Mouse (Mus musculus): ENCODE results near the gene Bpnt1. TPM values are rescaled to one million over a fixed set of nuclear protein-coding genes. Genes with fewer than 3 reads are reported as not detected.
"Not testable (repeated sequence)": the region's sequence is repeated elsewhere in the genome, so short reads cannot be mapped to it uniquely, and the experiment has no call there.

The Bpnt1 gene
- total RNA-seq (2021) = 10 to 100 TPM; 17.8 to 18.1 TPM
- long read RNA-seq, experiment 1, partial matches to known transcripts = 1 of 5 reads
- long read RNA-seq, experiment 1, other reads (novel, unspliced or antisense) = 0 of 5 reads
- long read RNA-seq, experiment 2, partial matches to known transcripts = 3 of 7 reads
- long read RNA-seq, experiment 2, other reads (novel, unspliced or antisense) = 2 of 7 reads

DNA sequence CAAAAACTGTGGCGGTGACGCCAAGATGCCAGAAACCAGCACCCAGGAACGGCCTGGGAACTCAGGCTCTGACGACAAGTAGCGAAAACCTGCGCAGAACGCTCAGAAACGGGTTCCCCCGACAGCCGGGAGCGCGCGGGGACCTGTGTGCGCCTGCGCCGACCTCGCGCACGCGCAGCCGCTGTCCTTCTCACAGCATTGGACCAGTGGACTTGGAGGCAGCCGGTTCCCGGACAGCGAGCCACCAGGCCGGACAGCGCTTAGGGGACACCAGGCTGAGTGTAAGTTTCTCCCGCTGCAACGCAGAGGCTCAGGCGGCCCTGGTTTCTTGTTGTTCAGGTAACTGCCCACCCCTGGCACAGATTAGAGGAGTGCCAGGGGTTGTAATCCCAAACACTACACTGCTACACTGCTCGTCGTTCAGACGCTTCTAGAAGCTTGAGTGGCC, at the start of gene Bpnt1:
Gene Bpnt1, plus strand, starts transcription at position 167 of the 448 bp plus-strand sequence.
- peak; percentile 92 for DNase-seq

DNA sequence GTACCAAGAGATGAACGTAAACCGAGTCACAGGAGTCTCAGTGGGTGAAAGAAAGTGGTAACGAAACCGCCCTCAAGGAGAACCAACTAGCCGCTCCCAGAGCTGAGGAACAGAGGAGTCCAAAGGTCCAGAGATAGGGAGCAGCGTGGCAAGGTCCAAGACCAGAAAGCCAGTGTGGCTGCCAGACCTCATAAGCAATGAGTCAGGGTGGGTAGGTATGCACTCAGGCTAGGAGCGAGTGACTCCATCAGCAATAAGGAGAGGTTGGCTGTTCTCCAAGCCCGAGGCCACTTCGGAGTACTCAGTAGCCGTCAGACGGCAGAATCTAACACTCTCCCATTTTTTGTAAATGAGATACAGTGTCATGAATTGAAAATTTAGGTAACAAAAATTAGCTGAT, 49.1 kb upstream of the Bpnt1 start:
- no peak for DNase-seq

DNA sequence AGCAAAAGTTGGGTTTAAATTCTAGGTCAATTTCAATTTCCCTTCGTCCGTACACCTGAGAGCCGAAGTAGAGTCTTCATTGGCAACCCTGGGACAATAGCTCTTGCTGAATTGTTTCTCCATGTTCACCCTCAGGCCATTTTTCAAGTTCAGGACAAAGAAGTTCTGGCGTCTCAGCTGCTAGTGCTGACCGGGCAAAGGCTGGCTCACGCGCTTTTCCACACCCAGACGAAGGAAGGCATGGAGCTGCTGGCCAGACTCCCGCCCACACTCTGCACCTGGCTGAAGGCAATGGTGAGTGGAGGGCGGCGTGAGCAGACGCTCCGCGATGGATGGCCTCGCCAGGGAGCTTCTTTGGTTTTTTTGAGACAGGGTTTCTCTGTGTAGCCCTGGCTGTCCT, 48.7 kb upstream of the Bpnt1 start:
- DNase-seq = no peak

GRCm38 (mm10) chr1:185284740-185285139, 47.2 kb upstream of the Bpnt1 start:
- DNase-seq = peak; percentile 23

- DNase-seq = no peak
These were observed 46.8 kb upstream of the Bpnt1 start for GRCm38 (mm10) chr1:185285171-185285570.

DNA sequence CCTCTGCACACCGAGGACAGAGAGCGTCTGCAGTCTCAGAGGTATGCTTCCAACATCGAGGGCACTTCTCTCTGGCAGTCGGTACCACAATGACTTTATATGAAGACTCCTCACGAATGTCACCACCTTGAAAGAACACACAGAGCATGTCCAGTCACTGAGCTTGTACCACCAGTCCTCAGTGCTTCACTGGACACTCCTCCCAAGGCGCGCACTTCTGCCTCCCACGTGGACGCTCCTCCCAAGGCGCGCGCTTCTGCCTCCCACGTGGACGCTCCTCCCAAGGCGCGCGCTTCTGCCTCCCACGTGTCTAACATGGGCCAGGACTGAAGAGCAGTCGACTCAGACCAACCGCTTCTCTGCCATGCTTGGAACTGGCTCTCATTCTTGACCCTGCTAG, 44.9 kb upstream of the Bpnt1 start:
- DNase-seq = no peak

DNA sequence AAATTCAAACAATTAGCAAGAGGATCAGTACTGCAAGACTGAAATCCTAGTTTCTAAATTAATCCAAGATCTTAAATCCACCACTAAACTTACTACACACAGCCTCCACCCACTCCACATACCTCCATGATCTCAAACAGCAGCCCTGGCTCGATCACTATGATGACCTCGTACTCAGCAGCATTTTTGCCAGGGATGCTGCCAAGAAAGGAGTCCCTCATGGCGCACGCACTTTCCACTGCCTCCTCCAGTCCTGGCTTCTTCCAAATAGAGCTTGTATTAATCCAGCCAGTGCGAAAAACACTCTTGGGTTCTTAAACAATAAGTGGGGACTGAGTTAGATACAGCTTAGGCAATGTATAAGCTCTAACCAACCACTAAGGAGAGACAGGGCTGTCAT, 42.7 kb upstream of the Bpnt1 start:
- DNase-seq = peak; percentile 63

DNA sequence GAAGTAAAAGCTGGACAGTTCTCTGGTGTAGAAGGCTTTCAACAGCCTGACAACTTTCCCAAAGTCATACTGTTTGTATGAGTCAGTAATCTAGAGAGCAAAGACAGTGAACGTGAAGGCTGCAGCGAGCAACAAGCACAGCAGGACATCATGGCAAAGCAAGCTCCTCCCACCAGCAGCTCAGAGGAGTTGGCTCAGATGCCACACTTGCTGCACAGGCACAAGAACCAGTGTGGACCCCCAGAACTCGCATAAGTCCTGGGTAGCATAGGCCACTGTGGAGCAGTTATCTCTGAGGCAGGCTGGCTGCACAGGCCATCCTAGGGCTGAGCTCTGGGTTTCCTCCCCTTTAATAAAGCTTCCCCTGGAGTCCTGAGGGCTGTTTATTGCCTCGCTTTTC, 40.6 kb upstream of the Bpnt1 start:
- no peak for DNase-seq

DNA sequence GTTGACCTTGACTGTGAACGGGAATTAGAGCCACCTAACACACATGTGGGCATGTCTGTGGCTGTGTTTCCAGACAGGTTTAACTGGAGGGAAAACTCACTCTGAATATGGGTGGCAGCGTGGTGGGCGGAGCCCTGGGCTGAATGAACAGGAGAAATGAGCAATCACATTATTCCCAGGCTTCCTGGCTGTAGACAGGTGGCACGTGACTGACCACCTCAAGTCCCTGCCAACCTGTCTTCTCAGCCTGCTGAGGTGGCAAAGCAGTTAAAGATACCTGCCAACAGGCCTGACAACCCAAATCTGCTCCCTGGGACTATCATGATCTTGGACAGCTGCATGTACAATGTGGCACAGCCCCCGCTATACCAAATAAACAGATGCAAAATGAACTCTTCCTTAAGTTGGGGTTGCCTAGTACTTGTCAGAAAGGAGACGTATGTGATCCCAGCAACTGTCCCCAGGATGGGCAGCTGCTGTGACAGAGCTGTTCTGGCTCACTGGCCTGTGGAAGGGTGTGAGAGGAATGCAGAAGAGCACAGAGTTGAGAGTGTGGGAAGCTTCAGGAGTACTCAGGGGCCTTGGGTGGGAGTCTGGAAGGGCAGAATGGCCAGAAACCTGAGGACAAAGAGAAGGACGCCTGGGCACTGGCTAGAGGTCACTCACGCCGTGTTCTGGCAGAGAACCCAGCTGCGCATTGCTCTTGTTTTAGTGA, 39.1 kb upstream of the Bpnt1 start:
- no peak for DNase-seq

- DNase-seq = no peak
These were observed 35.1 kb upstream of the Bpnt1 start for GRCm38 (mm10) chr1:185296850-185297249.

DNA sequence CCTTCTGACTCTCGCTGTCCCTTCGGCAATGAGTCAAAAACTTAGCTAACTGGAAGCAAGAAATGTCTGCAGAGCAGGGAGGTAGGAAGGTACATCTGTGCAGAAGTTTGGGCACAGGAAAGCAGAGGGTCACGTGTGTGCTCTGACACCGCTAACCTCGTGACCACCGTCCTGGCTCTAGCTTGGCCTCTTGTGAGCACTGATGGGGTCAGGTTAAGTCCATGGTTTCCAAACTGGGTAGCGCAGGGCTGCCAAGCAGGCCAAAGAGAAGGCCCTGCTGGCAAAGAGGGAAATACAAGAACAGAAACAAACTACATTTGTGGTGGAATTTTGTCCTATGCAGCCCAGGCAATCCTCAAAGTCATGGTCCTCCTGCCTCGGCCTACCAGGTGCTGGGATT, 33.5 kb upstream of the Bpnt1 start:
- DNase-seq = peak; percentile 29

GRCm38 (mm10) chr1:185302816-185303215, 29.1 kb upstream of the Bpnt1 start:
- DNase-seq = no peak

DNA sequence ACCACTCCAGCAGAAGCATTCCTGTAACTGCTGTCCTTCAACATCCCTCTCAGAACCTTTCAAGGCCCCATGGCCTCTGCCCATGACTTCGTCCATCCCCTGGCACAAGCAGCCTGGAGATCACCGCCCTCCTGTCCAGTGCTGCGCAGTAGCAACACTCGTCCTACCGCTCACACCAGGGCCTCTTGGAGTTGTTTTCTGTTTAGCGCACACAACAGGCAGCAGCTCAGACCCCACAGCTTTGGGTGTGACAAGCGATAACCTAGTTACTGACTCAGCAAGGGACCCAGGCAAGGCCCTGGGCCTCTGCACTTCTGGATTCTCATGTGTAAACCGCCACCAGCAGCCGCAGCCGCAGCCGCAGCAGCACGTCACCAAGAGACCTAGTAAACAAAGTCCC, 25.1 kb upstream of the Bpnt1 start:
- no peak for DNase-seq

DNA sequence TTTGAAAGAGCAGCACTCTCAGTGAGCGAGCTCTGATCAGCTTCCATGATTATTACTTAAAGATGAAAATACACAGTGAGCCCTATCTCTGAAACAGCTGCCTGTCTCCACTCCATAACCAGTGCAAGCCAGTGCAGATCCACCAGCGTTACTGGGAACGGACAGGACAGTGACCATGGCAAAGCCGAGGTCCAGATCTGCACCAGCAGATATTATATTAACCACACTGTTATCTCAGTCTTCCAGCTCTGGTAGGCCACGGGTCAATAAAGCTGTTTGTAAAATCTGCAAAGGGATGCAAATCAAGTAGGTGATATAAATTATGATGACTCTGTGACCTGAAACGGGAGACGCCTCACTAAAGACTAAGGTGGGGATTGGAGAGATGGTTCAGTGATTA, 24.3 kb upstream of the Bpnt1 start:
- DNase-seq = no peak

DNA sequence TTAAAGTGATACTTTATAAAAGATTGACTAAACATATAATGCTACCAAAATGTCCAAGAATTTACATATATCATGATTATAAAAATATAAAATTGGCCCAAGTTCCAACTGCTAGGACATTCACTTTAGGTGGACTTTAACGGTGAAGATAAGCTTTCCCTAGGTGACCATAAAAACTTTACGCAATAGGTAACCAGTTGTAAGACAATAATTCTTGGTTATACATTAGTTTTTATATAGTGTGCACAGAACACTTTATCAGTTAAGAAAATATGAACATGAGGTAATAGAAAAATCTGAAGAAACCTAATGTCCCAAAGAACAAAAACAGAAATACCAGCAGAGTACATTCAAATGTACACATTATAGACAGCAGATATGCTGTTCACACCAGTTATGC, 23.6 kb upstream of the Bpnt1 start:
- no peak for DNase-seq

- DNase-seq = peak; percentile 25
These were observed 23.0 kb upstream of the Bpnt1 start for GRCm38 (mm10) chr1:185308908-185309307.

DNA sequence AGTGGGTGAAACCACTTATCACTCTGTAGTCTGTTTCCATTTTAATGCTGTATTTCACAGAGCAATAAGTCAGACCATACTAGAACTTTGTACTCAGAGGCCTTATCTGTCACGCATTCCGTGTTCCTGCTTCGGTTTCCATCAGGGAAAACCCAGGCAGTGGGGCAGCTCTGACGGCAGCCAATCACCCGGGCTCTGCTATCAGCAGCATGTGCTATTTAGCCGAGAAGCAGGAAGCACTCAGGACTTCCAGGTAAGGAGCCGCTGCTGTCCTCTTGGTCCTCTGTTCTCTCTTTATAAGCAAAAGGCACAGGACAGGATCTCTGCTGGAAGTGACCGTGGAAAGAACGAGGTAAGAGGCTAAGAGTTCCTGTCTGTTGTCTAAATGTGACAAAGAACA, 20.0 kb upstream of the Bpnt1 start:
- DNase-seq = no peak

GRCm38 (mm10) chr1:185314546-185314945, 17.4 kb upstream of the Bpnt1 start:
- DNase-seq = no peak

- DNase-seq = no peak
These were observed 15.9 kb upstream of the Bpnt1 start for GRCm38 (mm10) chr1:185315846-185316568.

- DNase-seq = not testable (repeated sequence)
These were observed 4.1 kb upstream of the Bpnt1 start for GRCm38 (mm10) chr1:185327754-185328345.

DNA sequence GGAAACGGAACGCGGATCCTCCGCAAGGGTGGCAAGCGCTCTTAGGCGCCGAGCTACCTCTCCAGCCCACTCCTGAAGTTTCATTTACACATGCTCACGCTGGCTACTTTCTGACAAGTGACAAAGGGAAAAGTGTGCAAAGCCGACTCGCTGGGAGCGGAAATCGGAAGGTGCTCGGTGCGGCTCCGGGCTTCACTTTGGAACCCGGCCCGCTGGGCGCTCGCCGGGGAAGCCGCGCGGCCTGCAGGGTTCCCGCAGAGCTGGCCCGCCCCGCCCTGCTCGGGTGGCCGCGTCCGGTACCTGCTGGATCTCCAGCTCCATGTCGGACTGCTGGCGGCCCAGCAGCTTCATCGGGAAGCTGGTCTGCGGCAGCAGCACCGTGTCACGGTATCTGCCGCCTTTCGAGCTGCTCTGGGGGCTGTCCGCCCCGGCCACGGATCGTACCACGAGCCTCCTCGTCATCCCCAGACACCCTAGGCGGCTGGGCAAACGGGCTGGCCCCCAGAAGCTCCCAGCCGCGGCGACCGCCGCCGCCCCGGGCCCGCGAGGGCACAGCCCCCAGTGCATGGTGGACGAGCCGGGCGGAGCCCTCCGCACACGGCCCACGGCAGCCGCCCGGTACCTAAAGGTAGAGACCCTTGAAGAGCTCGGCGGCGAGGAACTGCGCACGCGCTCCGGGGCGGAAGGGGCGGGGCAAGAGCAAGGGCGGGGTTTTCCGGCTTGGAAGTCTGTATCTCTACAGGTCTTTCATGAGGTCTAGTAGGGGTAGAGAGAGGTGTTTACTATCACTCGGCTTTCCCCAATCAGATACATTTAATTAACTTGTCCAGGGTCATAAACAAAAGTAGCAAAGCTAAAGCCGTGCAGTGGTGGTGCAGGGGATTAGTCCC, 3.0 kb upstream of the Bpnt1 start, which contains the start of gene Iars2:
Gene Iars2, minus strand, starts transcription at position 676 of the 890 bp plus-strand sequence.
- DNase-seq = peak; percentile 86

DNA sequence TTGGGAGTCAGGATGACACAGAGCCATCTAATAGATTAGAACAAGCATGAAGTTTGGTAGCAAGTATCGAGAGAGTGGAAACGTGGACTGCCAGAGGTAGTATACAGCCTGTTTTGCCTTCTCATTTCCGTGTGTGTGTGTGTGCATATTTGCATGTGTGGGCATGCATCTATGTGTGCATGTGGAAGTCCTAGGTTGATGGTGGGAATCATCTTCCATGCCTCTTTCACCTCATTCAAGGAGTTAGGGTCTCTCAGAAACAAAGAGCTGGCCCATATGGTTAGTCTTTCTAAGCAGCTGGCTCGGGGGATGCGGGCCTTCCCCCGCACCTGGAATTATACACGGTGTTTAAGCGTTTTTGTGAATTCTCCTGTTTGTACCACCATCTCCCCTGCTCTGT, 2.1 kb upstream of the Bpnt1 start:
- DNase-seq = no peak
